Mouse (Mus musculus): ENCODE results near the gene Nprl2. TPM values are rescaled to one million over a fixed set of nuclear protein-coding genes. Genes with fewer than 3 reads are reported as not detected.
A peak's percentile ranks its signal among the peaks of the same experiment; 100 is the strongest.

The Nprl2 gene
- polyA plus RNA-seq, 1 experiment: not detected

- 92% methylated on average over 14 of the region's 14 CpGs for WGBS
- H3K27ac ChIP-seq (ENCODE audit: insufficient read depth, low read depth, low read length): no peak overlapping the region
- H3K4me1 ChIP-seq (ENCODE audit: control insufficient read depth, insufficient read depth, low read length): peaks cover 45% of the 10 kb centered on the region
- TF ChIP-seq POLR2A (IDR thresholded peaks at IDR 0.05; ENCODE audit: insufficient read depth, low read depth, low read length) (no peak), CTCF (IDR thresholded peaks at IDR 0.05; ENCODE audit: insufficient read depth, low read depth, low read length) (no peak)
- H3K4me3 ChIP-seq (ENCODE audit: insufficient read depth, low read depth, low read length): no peak overlapping the region
These were observed 31.5 kb upstream of the Nprl2 start for GRCm38 (mm10) chr9:107510384-107511100.

GRCm38 (mm10) chr9:107511436-107511835 is 30.6 kb upstream of the Nprl2 start:
- Histone ChIP-seq H3K4me1 (ENCODE audit: control insufficient read depth, insufficient read depth, low read length) (peaks cover 37% of the 10 kb centered on the region), H3K4me3 (ENCODE audit: insufficient read depth, low read depth, low read length) (no peak overlapping the region), H3K27ac (ENCODE audit: insufficient read depth, low read depth, low read length) (no peak overlapping the region)
- no peak for TF ChIP-seq CTCF (IDR thresholded peaks at IDR 0.05; ENCODE audit: insufficient read depth, low read depth, low read length)
- TF ChIP-seq POLR2A (IDR thresholded peaks at IDR 0.05; ENCODE audit: insufficient read depth, low read depth, low read length): no peak
- 79% methylated on average over 8 of the region's 8 CpGs for WGBS

DNA sequence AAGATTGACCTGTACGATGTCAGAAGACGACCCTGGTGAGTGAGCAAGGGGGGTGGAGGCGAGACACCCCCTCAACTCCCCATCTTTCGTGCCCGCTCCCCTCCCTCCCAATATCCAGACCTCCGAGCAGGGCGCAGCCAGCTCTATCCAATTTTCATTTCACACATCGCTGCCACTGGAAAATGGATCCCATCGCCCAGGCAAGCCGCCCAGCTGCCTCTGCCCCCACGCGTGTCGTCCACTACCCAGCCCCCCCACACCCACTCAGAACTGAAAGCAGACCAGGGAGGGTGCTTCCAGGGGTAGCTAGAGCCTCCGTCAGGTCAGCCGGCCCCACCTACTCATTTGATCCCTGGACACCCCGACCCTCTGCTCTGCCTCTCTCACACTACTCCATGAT is 29.7 kb upstream of the Nprl2 start:
- H3K4me1 ChIP-seq (ENCODE audit: control insufficient read depth, insufficient read depth, low read length): peaks cover 28% of the 10 kb centered on the region
- no peak overlapping the region for H3K27ac ChIP-seq (ENCODE audit: insufficient read depth, low read depth, low read length)
- H3K4me3 ChIP-seq (ENCODE audit: insufficient read depth, low read depth, low read length): no peak overlapping the region
- TF ChIP-seq CTCF (IDR thresholded peaks at IDR 0.05; ENCODE audit: insufficient read depth, low read depth, low read length) (no peak), POLR2A (IDR thresholded peaks at IDR 0.05; ENCODE audit: insufficient read depth, low read depth, low read length) (no peak)
- 46% methylated on average over 16 of the region's 16 CpGs for WGBS

DNA sequence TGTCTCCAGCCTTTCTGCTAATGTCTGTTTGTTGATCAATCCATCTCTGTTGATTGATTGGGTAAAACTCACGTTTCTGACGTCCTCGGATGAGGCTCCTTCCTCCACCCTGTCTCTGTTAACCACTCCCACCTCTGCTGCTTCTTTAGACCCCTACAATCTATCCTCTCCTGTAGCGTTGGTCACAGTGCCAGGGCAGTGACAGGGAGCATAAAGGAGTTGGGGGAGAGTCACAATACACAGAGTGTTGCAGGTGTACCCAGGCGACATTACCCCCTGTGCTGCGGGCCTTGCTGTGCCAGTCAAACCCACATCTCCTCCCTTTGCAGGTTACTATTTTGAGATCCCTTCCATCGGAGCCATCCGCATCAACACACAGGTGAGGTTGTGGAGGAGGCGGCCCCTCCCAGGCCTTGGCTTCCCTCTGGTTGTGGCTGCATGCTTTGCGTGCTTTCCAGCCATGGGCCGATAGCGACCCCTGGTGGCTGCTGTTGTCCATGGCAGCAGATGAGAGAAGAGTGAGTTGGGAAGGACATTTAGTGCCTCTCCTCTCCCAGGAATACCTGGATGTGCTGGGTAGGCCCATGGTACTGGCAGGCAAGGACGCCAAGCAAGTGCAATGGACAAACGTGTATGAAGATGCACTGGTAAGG is 27.6 kb upstream of the Nprl2 start:
- H3K4me3 ChIP-seq (ENCODE audit: insufficient read depth, low read depth, low read length): no peak overlapping the region
- H3K27ac ChIP-seq (ENCODE audit: insufficient read depth, low read depth, low read length): no peak overlapping the region
- peaks cover 10% of the 10 kb centered on the region for H3K4me1 ChIP-seq (ENCODE audit: control insufficient read depth, insufficient read depth, low read length)
- 29% methylated on average over 14 of the region's 14 CpGs for WGBS
- peak; percentile 97 for TF ChIP-seq CTCF (IDR thresholded peaks at IDR 0.05; ENCODE audit: insufficient read depth, low read depth, low read length)
- no peak for TF ChIP-seq POLR2A (IDR thresholded peaks at IDR 0.05; ENCODE audit: insufficient read depth, low read depth, low read length)

DNA sequence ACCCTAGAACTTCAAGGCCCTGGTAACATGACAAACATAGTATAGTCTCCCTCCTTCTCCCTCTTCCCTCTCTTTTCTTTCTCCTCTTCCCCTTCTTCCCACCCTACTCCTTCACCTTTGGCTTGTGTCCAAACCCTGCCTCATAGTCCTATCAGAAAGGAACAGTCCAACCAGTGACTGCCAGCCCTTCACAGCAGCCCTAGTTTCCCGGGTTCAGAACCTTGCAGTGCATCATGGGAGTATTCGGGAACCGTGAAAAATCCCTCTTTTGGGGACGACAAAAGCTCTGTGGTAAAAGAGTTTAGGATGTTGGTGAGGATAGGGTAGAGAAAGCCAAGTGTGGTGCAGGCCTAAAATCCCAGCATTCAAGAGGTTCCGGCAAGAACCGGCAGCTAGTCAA is 21.7 kb upstream of the Nprl2 start:
- WGBS: 67% methylated on average over 6 of the region's 6 CpGs
- TF ChIP-seq POLR2A (IDR thresholded peaks at IDR 0.05; ENCODE audit: insufficient read depth, low read depth, low read length) (no peak), CTCF (IDR thresholded peaks at IDR 0.05; ENCODE audit: insufficient read depth, low read depth, low read length) (no peak)
- Histone ChIP-seq H3K4me3 (ENCODE audit: insufficient read depth, low read depth, low read length) (no peak overlapping the region), H3K4me1 (ENCODE audit: control insufficient read depth, insufficient read depth, low read length) (peaks cover 6% of the 10 kb centered on the region), H3K27ac (ENCODE audit: insufficient read depth, low read depth, low read length) (no peak overlapping the region)

DNA sequence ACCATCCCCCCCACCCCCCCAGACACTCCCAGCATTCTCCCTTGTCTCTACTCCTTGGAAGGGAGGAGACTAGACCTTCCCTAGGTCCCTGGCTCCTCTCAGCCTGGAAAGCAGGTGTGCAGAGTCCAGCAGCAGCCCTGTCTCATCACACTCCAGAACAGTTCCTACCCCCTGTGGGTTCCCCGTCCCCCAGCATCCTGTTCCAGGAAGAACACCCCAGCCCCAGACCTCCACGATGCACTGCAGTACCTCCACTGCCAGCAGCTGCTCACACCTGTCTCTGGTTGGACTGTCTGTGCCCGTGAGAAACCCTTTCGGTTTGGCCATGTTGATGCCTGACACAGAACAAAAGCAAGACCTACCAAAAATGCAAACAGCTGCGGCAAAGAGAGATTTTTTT is 20.8 kb upstream of the Nprl2 start:
- H3K4me3 ChIP-seq (ENCODE audit: insufficient read depth, low read depth, low read length): no peak overlapping the region
- WGBS: 71% methylated on average over 5 of the region's 5 CpGs
- peaks cover 6% of the 10 kb centered on the region for H3K4me1 ChIP-seq (ENCODE audit: control insufficient read depth, insufficient read depth, low read length)
- H3K27ac ChIP-seq (ENCODE audit: insufficient read depth, low read depth, low read length): no peak overlapping the region
- no peak for TF ChIP-seq CTCF (IDR thresholded peaks at IDR 0.05; ENCODE audit: insufficient read depth, low read depth, low read length)
- no peak for TF ChIP-seq POLR2A (IDR thresholded peaks at IDR 0.05; ENCODE audit: insufficient read depth, low read depth, low read length)

DNA sequence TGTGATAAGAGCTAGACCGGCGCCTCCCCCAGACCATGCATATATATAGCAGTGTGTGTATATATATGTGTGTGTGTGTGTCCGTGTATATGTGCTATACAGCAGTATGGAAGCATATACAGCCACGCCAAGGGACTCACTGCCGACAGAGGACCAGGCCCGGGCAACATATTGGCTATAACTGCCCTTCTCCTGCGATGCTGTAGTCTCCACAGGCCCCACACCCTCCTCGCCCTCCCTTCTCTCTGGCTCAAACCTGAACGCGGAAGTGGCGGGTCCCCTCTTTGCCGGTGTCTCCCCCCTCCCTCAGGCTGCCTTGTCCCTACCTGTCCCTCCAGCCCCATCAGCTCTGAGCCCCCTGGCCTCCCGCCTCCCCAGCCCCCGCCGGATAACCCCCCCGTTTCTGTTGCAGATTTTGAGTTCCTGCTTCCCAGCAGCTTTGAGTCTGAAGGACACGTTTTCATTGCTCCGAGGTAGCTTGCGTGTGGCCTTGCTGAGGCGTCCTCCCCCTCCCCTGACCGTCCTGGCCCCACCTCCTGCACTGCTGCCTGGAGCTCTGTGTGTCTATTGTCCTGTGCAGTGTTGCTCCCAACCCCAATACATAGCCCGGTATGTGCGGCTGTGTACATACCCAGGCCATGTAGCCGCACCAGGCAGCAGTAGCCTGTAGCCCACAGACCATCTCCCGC is 20.2 kb upstream of the Nprl2 start:
- 49% methylated on average over 25 of the region's 25 CpGs for WGBS
- TF ChIP-seq POLR2A (IDR thresholded peaks at IDR 0.05; ENCODE audit: insufficient read depth, low read depth, low read length) (no peak), CTCF (IDR thresholded peaks at IDR 0.05; ENCODE audit: insufficient read depth, low read depth, low read length) (no peak)
- no peak overlapping the region for H3K4me3 ChIP-seq (ENCODE audit: insufficient read depth, low read depth, low read length)
- H3K4me1 ChIP-seq (ENCODE audit: control insufficient read depth, insufficient read depth, low read length): peaks cover 12% of the 10 kb centered on the region
- H3K27ac ChIP-seq (ENCODE audit: insufficient read depth, low read depth, low read length): no peak overlapping the region

DNA sequence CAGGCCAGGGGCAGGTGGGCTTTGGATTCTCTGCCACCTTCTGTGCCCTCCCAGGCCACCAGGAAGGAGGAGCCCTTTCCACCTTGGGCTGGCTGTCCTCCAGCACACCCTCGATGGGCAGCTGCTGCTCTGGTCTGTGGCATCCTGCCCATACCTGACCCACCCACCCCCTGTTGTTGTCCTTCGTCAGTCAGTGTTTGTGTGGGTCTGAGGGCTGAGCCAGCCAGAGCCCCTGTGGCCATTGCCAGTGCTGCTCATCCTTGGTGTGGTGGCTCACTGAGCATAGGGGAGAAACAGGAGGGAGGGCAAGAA is 19.7 kb upstream of the Nprl2 start:
- H3K27ac ChIP-seq (ENCODE audit: insufficient read depth, low read depth, low read length): no peak overlapping the region

More for the DNA sequence above, 19.7 kb upstream of the Nprl2 start:
- Histone ChIP-seq H3K4me3 (ENCODE audit: insufficient read depth, low read depth, low read length) (no peak overlapping the region), H3K4me1 (ENCODE audit: control insufficient read depth, insufficient read depth, low read length) (peaks cover 15% of the 10 kb centered on the region)
- TF ChIP-seq POLR2A (IDR thresholded peaks at IDR 0.05; ENCODE audit: insufficient read depth, low read depth, low read length): no peak
- TF ChIP-seq CTCF (IDR thresholded peaks at IDR 0.05; ENCODE audit: insufficient read depth, low read depth, low read length): no peak
- WGBS: 56% methylated on average over 2 of the region's 2 CpGs

Data from olfactory bulb, adult 2 months (tissue).